Mouse (Mus musculus): ENCODE measurements around the gene Parp9.

GRCm38 (mm10) chr16:35949264-35949663 is 11.0 kb downstream of the Parp9 start:
- no peak for TF ChIP-seq POLR2A (IDR thresholded peaks at IDR 0.05; ENCODE audit: extremely low read depth, insufficient read depth, low read length)
- TF ChIP-seq CTCF (IDR thresholded peaks at IDR 0.05; ENCODE audit: low read depth, low read length) = no peak
